Comparison of ENCODE assay signal across 25 mouse cellular contexts in genomic region chr15:97591406-97591805, GRCm38 (mm10).
A peak's percentile ranks its signal among the peaks of the same experiment; 100 is the strongest.
DNase-seq lines count a peak whose midpoint lies in the region; ATAC-seq and TF ChIP-seq lines count a peak whose summit lies in the region.
"Had no signal": no experiment of that assay in that cellular context is flagged by ENCODE, and none has a peak within 500 bp of the region (broad histone marks: within the 10 kb centered on the region; RNA-seq: fewer than 3 reads in every experiment).

No protein-coding gene starts in this region.

- no peaks in the 10 kb centered on the region for H3K36me3 ChIP-seq in heart, embryonic 10.5 days
- no peaks in the 10 kb centered on the region for H3K36me3 ChIP-seq in heart, embryonic 16.5 days (ENCODE audit: control insufficient read depth, insufficient read depth)
- H3K36me3 ChIP-seq in ES-E14 (ENCODE audit: control insufficient read depth, insufficient read depth, low read length, poor library complexity, severe bottlenecking), result no peaks in the 10 kb centered on the region
- H3K36me3 ChIP-seq in liver, embryonic 13.5 days, result no peaks in the 10 kb centered on the region
- H3K36me3 ChIP-seq: limb, embryonic 13.5 days; midbrain, embryonic 10.5 days; neural tube, embryonic 13.5 days had no signal

- 40% methylated on average over 4 of the region's 4 CpGs for WGBS in heart, embryonic 10.5 days
- WGBS in heart, embryonic 16.5 days, result 53% methylated on average over 4 of the region's 4 CpGs
- WGBS in liver, embryonic 13.5 days (ENCODE audit: insufficient replicate concordance), result 16% methylated on average over 4 of the region's 4 CpGs

- no peaks in the 10 kb centered on the region for H3K27me3 ChIP-seq in heart, embryonic 10.5 days (ENCODE audit: insufficient read depth, poor library complexity, severe bottlenecking)
- no peaks in the 10 kb centered on the region for H3K27me3 ChIP-seq in heart, embryonic 16.5 days (ENCODE audit: control insufficient read depth, insufficient read depth, low read length)
- H3K27me3 ChIP-seq in liver, embryonic 13.5 days, result no peaks in the 10 kb centered on the region
- H3K27me3 ChIP-seq: forebrain, embryonic 13.5 days; limb, embryonic 13.5 days; neural tube, embryonic 13.5 days had no signal

- no peak overlapping the region for H3K4me2 ChIP-seq in heart, embryonic 16.5 days (ENCODE audit: low read depth, low read length)
- no peak overlapping the region for H3K4me2 ChIP-seq in liver, embryonic 13.5 days
- H3K4me2 ChIP-seq: forebrain, embryonic 13.5 days; limb, embryonic 13.5 days; neural tube, embryonic 13.5 days had no signal

- in situ Hi-C loops in ES-E14 (cut with MboI; ENCODE audit: low sequenced_read_pairs in 2 of 2, unreplicated experiment in 2 of 2), result no loop called here

- no peak for ATAC-seq in heart, embryonic 16.5 days (replicated peaks; ENCODE audit: extremely low read depth, insufficient read depth, low FRiP score)
- ATAC-seq in liver, embryonic 13.5 days (ENCODE audit: low read depth), result peak; percentile 23; the same call in 1 of the 2 replicates
- ATAC-seq: forebrain, embryonic 13.5 days; hindbrain, postnatal 0 days; intestine, postnatal 0 days; midbrain, embryonic 16.5 days had no signal

- no peak for DNase-seq in heart, embryonic 10.5 days (ENCODE audit: low spot score)
- no peak for DNase-seq in heart, adult 11 months
- no peak for DNase-seq in heart, adult 9 months (ENCODE audit: low spot score in 2 of 2)
- no peak for DNase-seq in ES-E14 (ENCODE audit: low read depth, low spot score)
- no peak for DNase-seq in liver, embryonic 13.5 days
- DNase-seq in frontal cortex, postnatal 36 days (ENCODE audit: low spot score in 2 of 2), result no peak
- no peak for DNase-seq in right cerebral cortex, postnatal 10 days (ENCODE audit: low spot score in 2 of 2)
- DNase-seq: adrenal gland, postnatal 10 days; cerebellum, adult 2 months; cerebellum, postnatal 36 days; gastrocnemius, postnatal 10 days; kidney, postnatal 25 days; layer of hippocampus, postnatal 36 days; retina, postnatal 1 day; thymus, adult 18-20 months; thymus, postnatal 36 days had no signal

- peak overlapping the region; percentile 52; the same call in 1 of the 2 replicates for H3K27ac ChIP-seq in heart, embryonic 10.5 days
- 0 out of 2 replicates have a peak overlapping the region, but pooled peaks have one; percentile 5 for H3K27ac ChIP-seq in heart, embryonic 16.5 days (ENCODE audit: low read length)
- H3K27ac ChIP-seq in ES-E14 (ENCODE audit: insufficient read depth, low read depth, low read length, poor library complexity, severe bottlenecking), result peak overlapping the region; percentile 100
- H3K27ac ChIP-seq in liver, embryonic 13.5 days, result peak overlapping the region; percentile 65; the same call in 1 of the 2 replicates
- H3K27ac ChIP-seq: forebrain, embryonic 13.5 days; hindbrain, postnatal 0 days; limb, embryonic 13.5 days; midbrain, embryonic 10.5 days; neural tube, embryonic 13.5 days had no signal

- H3K9me3 ChIP-seq in heart, embryonic 10.5 days, result no peaks in the 10 kb centered on the region
- H3K9me3 ChIP-seq in heart, embryonic 16.5 days (replicated peaks; ENCODE audit: control insufficient read depth, low read length), result no peaks in the 10 kb centered on the region
- no peaks in the 10 kb centered on the region for H3K9me3 ChIP-seq in ES-E14 (ENCODE audit: control insufficient read depth, insufficient read depth, low read depth, low read length)
- no peaks in the 10 kb centered on the region for H3K9me3 ChIP-seq in liver, embryonic 13.5 days (replicated peaks)
- H3K9me3 ChIP-seq: forebrain, embryonic 13.5 days; limb, embryonic 13.5 days; midbrain, embryonic 10.5 days; neural tube, embryonic 13.5 days had no signal

- peaks cover 9% of the 10 kb centered on the region; the same call in 1 of the 2 replicates for H3K4me1 ChIP-seq in heart, embryonic 10.5 days
- H3K4me1 ChIP-seq in heart, embryonic 16.5 days (ENCODE audit: control insufficient read depth, insufficient read depth, low read length), result 0 out of 2 replicates have a peak, but pooled peaks cover 2% of the 10 kb centered on the region
- peaks cover 43 to 49% of the 10 kb centered on the region in 2 experiments for H3K4me1 ChIP-seq in ES-E14 (ENCODE audit: control insufficient read depth in 2 of 2, insufficient read depth in 2 of 2, low read length in 2 of 2, poor library complexity in 1 of 2)
- H3K4me1 ChIP-seq in liver, embryonic 13.5 days (replicated peaks), result peaks cover 19% of the 10 kb centered on the region

- no peak overlapping the region for H3K9ac ChIP-seq in heart, embryonic 16.5 days (ENCODE audit: low read length)
- no peak overlapping the region; the same call in 1 of the 2 replicates for H3K9ac ChIP-seq in ES-E14 (ENCODE audit: insufficient read depth, low read depth, low read length, poor library complexity, severe bottlenecking)
- no peak overlapping the region for H3K9ac ChIP-seq in liver, embryonic 13.5 days
- H3K9ac ChIP-seq: forebrain, embryonic 13.5 days; limb, embryonic 13.5 days; neural tube, embryonic 13.5 days had no signal

- no peak overlapping the region for H3K4me3 ChIP-seq in heart, embryonic 10.5 days
- no peak overlapping the region for H3K4me3 ChIP-seq in heart, embryonic 16.5 days (ENCODE audit: low read length)
- H3K4me3 ChIP-seq in ES-E14 (ENCODE audit: insufficient read depth in 1 of 2, low read depth in 1 of 2, low read length in 2 of 2, poor library complexity in 1 of 2, severe bottlenecking in 1 of 2), result no peak overlapping the region
- H3K4me3 ChIP-seq in liver, embryonic 13.5 days (replicated peaks), result no peak overlapping the region
- H3K4me3 ChIP-seq: forebrain, embryonic 13.5 days; limb, embryonic 13.5 days; midbrain, embryonic 10.5 days; myocyte; neural tube, embryonic 13.5 days had no signal

TF ChIP-seq in ES-E14, 5 proteins besides CTCF, POLR2A, EP300 and RAD21:
- no peak for TF ChIP-seq HCFC1 (IDR thresholded peaks at IDR 0.05; ENCODE audit: borderline replicate concordance, insufficient read depth, low read length)
- TF ChIP-seq ZC3H11A (IDR thresholded peaks at IDR 0.05; ENCODE audit: borderline replicate concordance, low read depth, low read length), result no peak
- no peak for TF ChIP-seq ZNF384 (IDR thresholded peaks at IDR 0.05; ENCODE audit: low read depth, low read length)
- TF ChIP-seq CHD2 (IDR thresholded peaks at IDR 0.05; ENCODE audit: low read depth, low read length), result no peak
- TF ChIP-seq MAFK (IDR thresholded peaks at IDR 0.05; ENCODE audit: insufficient read depth, low read depth, low read length), result no peak

Comparison
In these comparisons a context has a peak if more than half of its experiments do, and no peak if none do; other contexts are left out.
1. H3K27ac ChIP-seq: peak in every context shown above with its lines; median percentile 100 in ES-E14; 65 in liver, embryonic 13.5 days; 52 in heart, embryonic 10.5 days; 5 in heart, embryonic 16.5 days.